Mouse (Mus musculus): ENCODE measurements around the gene A430005L14Rik.
"Not testable (repeated sequence)": the region's sequence is repeated elsewhere in the genome, so short reads cannot be mapped to it uniquely, and the experiment has no call there.

Gene A430005L14Rik

DNA sequence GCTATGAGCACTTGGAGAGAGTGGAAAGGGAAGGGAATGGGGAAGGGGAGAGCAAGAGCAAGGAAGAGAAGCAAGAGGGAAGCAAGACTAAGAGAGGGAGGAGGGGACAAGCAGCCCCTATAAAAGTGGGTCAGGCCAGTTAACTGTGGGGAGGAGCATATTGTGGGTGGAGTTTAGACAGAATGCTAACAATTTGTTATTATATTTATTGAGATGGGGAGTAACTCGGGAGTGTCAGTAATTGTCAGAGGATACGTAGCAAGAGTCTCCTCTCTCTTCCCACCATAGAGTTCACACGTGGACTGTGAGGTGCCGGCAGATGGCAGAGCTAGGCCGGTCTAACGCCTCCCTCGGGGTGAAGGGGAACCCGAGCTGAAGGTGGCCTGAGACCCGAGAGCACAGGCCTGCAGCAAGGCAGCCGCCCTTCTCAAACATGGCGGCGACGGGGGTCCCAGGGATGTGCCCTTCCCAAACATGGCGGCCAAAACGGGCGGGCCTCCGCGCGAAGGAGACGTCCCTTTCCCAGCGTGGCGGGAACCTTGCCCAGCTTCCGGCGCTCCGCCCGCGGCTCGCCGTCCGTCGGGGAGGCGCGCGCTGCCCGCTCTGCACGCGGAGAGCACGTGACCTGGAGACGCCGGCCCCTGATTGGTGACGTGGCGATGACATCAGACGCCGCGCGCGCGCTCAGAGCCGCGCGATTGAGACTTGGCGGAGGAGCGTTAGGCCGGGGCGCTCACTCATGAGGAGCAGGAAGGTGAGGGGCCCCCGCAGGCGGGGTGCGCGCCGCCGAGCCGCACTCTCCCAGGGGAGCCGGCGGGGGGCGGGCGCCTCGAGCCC is at the start of gene A430005L14Rik:
Gene A430005L14Rik, plus strand, starts transcription at position 669 of the 837 bp plus-strand sequence.
- peak; percentile 99 for DNase-seq (ENCODE audit: low read depth, low spot score)

GRCm38 (mm10) chr4:153907573-153907972 is 49.5 kb upstream of the A430005L14Rik start:
- no peak for DNase-seq (ENCODE audit: low read depth, low spot score)

GRCm38 (mm10) chr4:153913635-153914034 is 43.4 kb upstream of the A430005L14Rik start:
- no peak for DNase-seq (ENCODE audit: low read depth, low spot score)

DNA sequence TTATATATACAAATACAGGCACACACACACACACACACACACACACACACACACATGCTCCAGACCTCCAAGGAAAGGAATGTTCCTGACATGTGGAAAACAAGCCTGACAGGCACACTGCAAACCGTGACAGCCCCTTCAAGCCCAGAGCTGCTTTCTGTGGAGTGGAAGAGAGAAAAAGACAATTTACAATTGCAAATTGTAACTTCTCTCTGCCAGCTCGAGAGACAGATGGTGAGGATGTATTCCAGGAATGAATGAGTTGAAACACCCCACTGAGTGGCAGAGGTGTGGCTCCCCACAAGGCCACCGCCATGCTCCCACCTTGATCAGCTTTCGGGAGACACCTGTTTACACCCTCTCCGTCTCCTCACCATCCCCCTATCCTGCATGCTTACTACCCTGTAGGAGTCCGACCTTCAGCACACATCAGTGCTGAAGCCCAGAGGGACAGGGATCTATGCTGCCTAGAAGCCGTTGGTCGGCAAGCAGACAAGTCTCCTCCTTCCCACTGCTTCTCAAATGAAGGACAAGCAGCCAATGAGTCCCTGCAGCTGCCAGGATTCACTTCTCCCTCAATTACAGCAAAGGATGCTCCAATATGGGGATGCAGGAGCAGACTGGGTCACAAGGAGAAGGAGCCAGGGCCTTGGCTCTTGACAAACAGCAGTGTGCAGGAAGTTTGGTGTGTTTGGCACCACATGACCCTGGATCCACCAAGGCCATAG is 39.1 kb upstream of the A430005L14Rik start:
- DNase-seq (ENCODE audit: low read depth, low spot score) = peak; percentile 76

GRCm38 (mm10) chr4:153920517-153921233 is 36.4 kb upstream of the A430005L14Rik start:
- DNase-seq (ENCODE audit: low read depth, low spot score) = no peak

GRCm38 (mm10) chr4:153922090-153922489 is 34.9 kb upstream of the A430005L14Rik start:
- DNase-seq (ENCODE audit: low read depth, low spot score) = not testable (repeated sequence)

DNA sequence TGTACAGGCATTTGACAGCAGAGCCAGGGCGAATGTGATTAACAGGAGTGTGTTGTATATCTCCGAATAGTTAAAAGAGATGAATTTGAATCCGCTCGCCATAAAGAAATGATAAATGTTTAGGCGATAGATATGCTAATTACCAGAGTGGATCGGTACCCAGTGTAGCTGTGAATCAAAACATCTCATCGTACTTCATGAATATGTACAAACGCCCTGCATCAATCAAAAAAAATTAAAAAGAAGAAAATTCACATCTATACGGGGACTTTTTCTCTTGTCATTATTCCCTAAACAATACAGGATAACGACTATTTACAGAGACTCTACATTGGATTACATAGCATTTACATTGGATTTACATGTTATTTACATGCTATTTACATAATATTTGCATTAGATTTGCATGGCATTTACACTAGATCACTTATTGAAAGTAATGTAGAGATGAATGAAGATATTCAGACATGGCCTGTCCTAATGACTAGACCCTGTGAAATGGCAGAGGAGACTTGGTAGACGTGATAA is 28.2 kb upstream of the A430005L14Rik start:
- DNase-seq (ENCODE audit: low read depth, low spot score) = no peak

DNA sequence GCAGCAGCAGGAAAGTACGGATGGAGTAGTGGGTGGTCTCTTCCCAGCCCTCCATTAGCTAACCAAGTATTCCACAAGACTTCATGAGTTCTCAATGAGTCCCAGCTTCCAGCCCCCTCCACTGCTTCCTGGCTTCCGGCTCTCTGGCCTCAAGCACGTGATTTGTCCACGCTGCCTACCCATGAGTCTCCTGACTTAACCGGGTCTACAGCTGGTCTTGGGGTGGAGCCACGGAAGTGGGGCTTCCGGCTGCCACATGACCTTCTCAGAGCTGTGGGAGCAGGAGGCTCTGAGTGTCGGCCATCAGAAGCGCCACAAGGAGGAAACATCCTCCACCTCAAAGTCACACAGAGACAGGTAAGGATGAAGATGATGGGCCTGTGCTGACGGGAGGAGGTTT is 27.6 kb upstream of the A430005L14Rik start:
- DNase-seq (ENCODE audit: low read depth, low spot score) = no peak

DNA sequence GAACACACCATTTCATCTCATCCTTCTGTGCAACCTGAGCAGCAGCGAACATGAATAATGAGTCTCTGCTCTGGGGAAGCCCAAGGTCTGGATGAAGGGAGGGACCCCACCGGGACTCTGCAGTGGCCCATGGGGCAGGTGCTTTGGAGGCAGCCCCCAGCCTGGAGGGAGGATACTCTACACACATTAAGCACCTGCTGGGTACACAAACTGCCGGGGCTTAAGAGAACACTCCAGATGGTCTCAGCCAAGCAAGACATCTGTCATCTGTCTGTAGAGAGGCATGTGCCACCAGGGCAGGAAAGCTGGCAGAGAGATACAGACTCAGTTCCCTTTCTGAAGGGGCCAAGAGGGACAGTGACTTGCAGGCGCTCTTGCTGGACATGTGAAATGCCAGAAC is 27.1 kb upstream of the A430005L14Rik start:
- peak; percentile 59 for DNase-seq (ENCODE audit: low read depth, low spot score)

- DNase-seq (ENCODE audit: low read depth, low spot score) = peak; percentile 65
These were observed 13.8 kb upstream of the A430005L14Rik start for GRCm38 (mm10) chr4:153943243-153943642.

DNA sequence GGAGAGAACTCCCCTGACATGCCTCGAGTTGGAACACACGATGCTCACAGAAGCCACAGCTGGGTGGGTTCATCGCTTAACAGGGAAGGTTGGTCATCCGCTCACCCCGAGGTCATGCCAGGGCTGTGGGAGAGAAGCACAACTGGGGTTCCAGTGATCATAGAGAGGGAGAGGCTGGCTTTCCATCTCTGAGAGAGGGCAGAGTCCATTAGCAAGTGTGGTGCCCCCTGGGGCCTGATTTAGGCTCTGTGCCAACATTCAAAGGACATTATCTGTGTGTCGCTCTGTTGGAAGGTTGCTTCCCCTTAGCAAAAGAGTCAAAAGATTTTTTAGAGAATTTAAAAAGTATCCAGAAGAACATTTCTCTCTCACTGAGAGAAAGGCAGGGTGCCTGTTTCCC is 12.8 kb upstream of the A430005L14Rik start:
- no peak for DNase-seq (ENCODE audit: low read depth, low spot score)

- DNase-seq (ENCODE audit: low read depth, low spot score) = no peak
These were observed 11.3 kb upstream of the A430005L14Rik start for GRCm38 (mm10) chr4:153945741-153946140.

DNA sequence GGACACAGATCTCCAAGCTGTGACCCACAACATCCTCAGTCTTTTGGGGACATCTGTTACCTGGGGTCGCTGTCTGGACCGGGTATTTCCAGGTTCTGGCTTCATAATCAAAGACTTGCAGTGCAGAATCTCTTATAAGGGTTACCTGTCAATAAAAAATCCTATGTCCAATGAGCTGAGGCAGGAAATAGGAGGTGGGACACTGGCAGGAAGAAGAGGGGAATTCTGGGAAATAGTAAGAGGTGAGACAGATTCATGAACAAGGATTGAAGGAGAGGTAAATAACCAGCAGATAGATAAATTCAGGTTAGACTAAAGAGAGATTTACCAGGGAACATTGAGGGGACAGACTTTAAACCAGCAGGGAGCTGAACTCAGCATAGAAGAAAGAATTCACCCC is 6.7 kb upstream of the A430005L14Rik start:
- DNase-seq (ENCODE audit: low read depth, low spot score) = no peak

DNA sequence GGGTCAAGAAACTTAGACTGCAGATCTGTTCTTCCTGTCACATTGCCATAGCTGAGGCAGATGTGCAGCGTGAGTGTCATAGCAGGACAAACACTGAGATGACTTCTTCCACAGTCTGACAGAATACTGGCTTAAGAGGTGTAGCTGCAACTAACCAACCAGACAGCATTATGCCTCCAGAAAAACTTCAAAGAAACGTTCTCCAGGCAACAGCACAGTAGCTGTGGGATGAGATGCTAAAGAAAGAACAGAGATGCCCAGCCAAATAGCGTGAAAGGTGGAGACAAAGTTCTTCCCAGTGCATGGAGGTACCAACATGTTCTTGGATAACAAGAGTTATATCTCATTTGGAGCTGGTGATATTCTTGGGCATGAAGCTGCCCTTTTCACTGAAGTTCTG is 5.9 kb upstream of the A430005L14Rik start:
- peak; percentile 47 for DNase-seq (ENCODE audit: low read depth, low spot score)

DNA sequence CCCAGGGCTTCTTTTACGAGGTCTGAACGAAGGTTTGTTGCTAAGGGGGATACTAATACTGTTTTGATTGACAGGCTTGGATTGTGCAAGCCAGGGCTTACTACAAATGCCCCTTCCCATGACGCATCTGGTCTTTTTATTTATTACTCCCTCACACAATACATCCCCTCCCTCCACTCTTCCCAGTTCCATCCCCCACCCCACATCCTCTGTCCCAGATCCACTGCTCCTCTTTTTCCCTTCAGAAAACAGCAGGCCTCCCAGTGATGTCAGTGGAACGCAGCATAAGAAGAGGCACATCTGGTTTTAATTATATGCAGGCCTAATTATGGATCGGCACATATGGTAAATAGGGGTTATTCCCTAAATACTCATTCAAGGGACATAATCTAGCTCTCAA is 5.3 kb upstream of the A430005L14Rik start:
- DNase-seq (ENCODE audit: low read depth, low spot score) = no peak

DNA sequence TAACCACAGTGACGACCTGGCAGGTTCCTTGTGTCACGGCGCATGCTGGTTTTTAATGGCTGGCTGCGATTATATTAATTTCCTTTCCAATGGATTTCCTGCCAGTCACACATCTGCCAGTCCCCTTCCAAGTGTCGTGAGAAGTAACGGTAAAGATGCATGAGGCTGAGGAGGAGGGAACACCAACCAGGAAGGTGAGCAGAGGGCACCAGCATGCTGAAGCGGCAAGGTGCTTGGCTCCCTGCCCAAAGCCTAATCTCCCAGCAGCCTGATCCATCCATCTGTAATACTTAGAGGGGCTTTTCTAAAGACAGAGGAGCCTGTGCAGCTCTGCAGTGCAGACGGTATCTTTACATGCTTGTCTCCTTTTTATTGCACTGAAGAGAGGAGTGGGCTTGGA is 1.4 kb upstream of the A430005L14Rik start:
- DNase-seq (ENCODE audit: low read depth, low spot score) = no peak

- DNase-seq (ENCODE audit: low read depth, low spot score) = no peak
These were observed 610 bp downstream of the A430005L14Rik start for GRCm38 (mm10) chr4:153957444-153958250.

DNA sequence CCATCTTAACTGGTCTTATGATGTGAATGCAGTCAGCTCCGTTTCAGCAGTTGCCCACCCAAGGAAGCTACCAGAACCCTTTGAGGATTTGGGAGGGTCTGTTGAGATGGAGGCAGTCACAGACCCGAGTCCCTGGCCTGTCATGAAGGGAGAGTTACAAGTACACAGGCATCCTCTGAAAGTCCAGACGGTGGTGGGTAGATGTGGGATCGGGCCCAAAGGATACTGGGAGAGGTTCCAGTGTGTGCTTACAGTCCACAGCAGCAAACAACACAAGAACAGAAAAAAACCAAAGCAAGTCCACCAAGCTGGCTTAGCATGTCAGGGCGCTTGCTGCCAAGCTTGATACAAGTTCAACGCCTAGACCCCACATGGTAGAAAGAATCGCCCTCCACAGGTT is 5.6 kb downstream of the A430005L14Rik start:
- peak; percentile 60 for DNase-seq (ENCODE audit: low read depth, low spot score)

GRCm38 (mm10) chr4:153966651-153967050 is 9.6 kb downstream of the A430005L14Rik start:
- DNase-seq (ENCODE audit: low read depth, low spot score) = no peak

DNA sequence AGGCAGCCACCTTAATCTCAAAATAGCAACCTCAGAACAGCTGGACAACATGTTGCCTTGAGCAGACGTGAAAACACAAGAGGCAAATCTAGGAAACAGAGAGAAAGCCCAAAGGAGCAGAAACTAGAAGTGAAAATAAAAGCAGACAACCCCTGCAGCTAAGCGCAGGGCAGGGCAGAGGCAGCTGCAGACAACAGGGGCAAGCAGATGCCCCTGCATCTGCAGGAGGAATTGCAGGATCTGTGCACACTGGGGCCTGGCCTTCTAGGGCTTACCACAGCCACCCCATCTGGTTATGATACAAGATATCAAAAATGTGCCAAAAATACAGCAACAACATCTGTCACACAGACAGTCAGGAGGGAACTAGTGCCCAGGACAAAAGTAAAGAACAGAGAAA is 10.5 kb downstream of the A430005L14Rik start:
- no peak for DNase-seq (ENCODE audit: low read depth, low spot score)

- peak; percentile 36 for DNase-seq (ENCODE audit: low read depth, low spot score)
These were observed 11.0 kb downstream of the A430005L14Rik start for GRCm38 (mm10) chr4:153968063-153968462.

All from brain, adult 2 months (tissue).